Mouse (Mus musculus): Measurements from ENCODE around the gene Spdye4b. TPM values are rescaled to one million over a fixed set of nuclear protein-coding genes. Genes with fewer than 3 reads are reported as not detected.
"Not testable (repeated sequence)": the region's sequence is repeated elsewhere in the genome, so short reads cannot be mapped to it uniquely, and the experiment has no call there.

Gene Spdye4b
- not detected in 2 replicates for total RNA-seq (2014; rRNA removed)
- polyA plus RNA-seq (2012; rRNA removed) = not detected in 2 replicates

DNA sequence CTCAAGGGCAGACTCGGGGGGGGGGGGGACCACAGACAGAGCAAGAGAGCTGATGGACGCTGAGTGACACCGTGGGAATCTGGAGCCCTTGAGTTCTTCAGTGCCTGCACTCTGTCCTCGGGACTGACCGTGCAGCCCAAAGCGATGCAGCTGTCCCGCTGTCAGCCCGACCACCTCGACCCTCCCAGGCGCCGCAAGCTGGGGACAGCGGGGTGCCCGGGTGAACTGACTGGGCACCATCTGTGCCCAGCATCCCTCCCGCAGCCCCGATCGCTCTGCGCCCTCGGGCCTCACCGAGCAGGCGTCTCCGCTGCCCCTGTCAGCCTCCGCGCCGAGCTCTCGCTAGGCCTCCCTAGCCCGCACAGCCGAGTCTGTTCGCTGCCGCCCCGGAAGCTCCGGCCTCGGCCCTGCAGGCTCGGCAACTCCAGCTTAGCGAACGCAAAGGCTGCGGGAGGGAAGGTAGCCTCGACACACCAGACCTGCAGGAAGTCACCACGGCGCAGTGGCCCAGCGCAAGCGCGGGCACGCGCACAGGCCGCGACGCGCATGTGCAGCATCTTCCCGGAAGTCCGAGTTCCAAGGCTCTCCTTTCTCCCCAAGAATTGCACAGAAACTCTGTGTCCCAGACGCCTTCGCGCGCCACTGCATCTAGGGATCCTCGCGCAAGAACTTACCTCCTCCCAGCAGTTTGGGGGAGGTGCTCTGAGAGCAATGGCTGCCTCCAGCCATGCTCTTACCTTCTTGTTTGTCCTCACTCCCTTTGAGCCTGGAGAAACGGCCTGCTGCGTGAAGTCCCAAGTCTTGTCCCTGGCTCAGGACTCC lies at the start of gene Spdye4b, which contains the start of gene Rbak:
Gene Spdye4b, plus strand, starts transcription at position 763 of the 822 bp plus-strand sequence.
Gene Rbak, minus strand, starts transcription at position 521 of the 822 bp plus-strand sequence.
- Histone ChIP-seq H3K4me1 (ENCODE audit: control insufficient read depth, insufficient read depth, low read length) (no peaks in the 10 kb centered on the region), H3K9ac (ENCODE audit: low read depth, low read length) (peak within 1 kb of the TSS; percentile 91), H3K36me3 (ENCODE audit: control insufficient read depth, insufficient read depth, low read length) (peaks cover 29% of the 10 kb centered on the region), H3K4me3 (ENCODE audit: insufficient read depth, low read depth, low read length) (peak within 1 kb of the TSS; percentile 82), H3K27ac (replicated peaks; ENCODE audit: insufficient read depth, low read depth, low read length) (0 out of 2 replicates have a peak within 1 kb of the TSS, but pooled peaks have one; percentile 27), H3K27me3 (ENCODE audit: control insufficient read depth, insufficient read depth, low read length) (no peaks in the 10 kb centered on the region), H3K79me2 (ENCODE audit: control insufficient read depth, insufficient read depth, low read length) (no peaks in the 10 kb centered on the region)
- TF ChIP-seq CTCF (IDR thresholded peaks at IDR 0.05; ENCODE audit: low read depth, low read length) (no peak), POLR2A (IDR thresholded peaks at IDR 0.05; ENCODE audit: extremely low read depth, insufficient read depth, low read length) (peak; percentile 75)
- 1% methylated on average over 58 of the region's 58 CpGs for WGBS
- DNase-seq (ENCODE audit: extremely low read depth, low read depth, low spot score) = peak; percentile 95

DNA sequence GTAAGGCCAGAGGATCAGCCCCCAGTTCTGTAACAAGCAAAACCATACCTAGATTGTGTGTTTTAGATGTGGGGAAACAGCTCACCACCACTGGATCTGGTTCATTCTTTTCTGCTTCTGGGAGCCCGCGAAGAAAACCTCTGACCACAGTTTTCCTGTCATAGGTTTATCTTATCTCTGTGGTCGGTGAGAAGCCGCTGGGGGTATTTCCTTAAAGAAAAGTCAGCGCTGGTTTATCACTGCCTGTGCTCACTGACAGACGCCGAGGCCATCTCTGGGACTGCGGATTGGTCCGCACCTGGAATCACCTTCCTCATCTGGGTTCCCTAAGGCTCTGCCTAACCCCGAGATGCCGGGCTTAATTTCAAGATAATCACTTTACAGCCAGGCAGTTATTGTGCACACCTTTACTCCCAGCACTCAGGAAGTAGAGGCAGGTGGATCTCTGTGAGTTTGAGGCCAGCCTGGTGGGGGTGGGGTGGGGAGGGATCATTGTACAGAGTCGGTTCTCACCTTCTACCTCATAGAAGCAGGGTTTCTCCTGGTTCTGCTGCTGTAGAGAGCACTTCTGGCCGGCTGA lies 47.8 kb upstream of the Spdye4b start:
- WGBS = 59% methylated on average over 13 of the region's 13 CpGs
- DNase-seq (ENCODE audit: extremely low read depth, low read depth, low spot score) = no peak

DNA sequence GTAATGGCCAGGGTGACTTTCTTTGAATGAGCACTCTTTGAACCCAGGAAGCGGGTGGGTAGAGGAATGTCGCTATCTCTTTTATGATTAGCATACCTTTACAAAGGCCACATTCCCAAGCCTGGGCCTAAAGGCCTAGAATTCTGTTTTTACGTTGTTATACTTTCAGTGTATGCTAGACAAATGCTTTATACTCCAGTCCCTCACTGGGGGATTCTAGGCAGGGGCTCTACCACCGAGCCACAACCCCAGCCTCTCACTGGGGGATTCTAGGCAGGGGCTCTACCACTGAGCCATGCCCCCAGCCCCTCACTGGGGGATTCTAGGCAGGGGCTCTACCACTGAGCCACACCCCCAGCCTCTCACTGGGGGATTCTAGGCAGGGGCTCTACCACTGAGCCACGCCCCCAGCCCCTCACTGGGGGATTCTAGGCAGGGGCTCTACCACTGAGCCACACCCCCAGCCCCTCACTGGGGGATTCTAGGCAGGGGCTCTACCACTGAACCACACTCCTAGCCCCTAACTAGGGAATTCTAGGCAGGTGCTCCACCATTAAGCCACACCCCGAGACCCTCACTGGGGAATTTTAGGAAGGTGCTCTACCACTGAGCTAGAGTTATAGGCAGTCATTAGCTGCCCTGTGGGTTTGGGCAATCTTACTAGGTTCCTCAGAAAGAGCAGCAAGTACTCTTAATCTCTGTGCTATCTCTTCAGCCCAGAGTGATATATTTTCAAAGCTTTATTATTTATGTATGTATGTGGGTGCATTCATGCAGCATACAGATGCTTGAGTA lies 46.4 kb upstream of the Spdye4b start:
- not testable (repeated sequence) for H3K27ac ChIP-seq (replicated peaks; ENCODE audit: insufficient read depth, low read depth, low read length); H3K9ac ChIP-seq (ENCODE audit: low read depth, low read length); DNase-seq (ENCODE audit: extremely low read depth, low read depth, low spot score); H3K79me2 ChIP-seq (ENCODE audit: control insufficient read depth, insufficient read depth, low read length); H3K4me3 ChIP-seq (ENCODE audit: insufficient read depth, low read depth, low read length); H3K27me3 ChIP-seq (ENCODE audit: control insufficient read depth, insufficient read depth, low read length); H3K4me1 ChIP-seq (ENCODE audit: control insufficient read depth, insufficient read depth, low read length); H3K36me3 ChIP-seq (ENCODE audit: control insufficient read depth, insufficient read depth, low read length)
- WGBS = 91% methylated on average over 4 of the region's 6 CpGs

More for the DNA sequence above, 47.8 kb upstream of the Spdye4b start:
- Histone ChIP-seq H3K9ac (ENCODE audit: low read depth, low read length) (no peak overlapping the region), H3K27ac (replicated peaks; ENCODE audit: insufficient read depth, low read depth, low read length) (no peak overlapping the region), H3K4me3 (ENCODE audit: insufficient read depth, low read depth, low read length) (no peak overlapping the region), H3K36me3 (ENCODE audit: control insufficient read depth, insufficient read depth, low read length) (no peaks in the 10 kb centered on the region), H3K4me1 (ENCODE audit: control insufficient read depth, insufficient read depth, low read length) (no peaks in the 10 kb centered on the region), H3K27me3 (ENCODE audit: control insufficient read depth, insufficient read depth, low read length) (no peaks in the 10 kb centered on the region), H3K79me2 (ENCODE audit: control insufficient read depth, insufficient read depth, low read length) (no peaks in the 10 kb centered on the region)
- TF ChIP-seq POLR2A (IDR thresholded peaks at IDR 0.05; ENCODE audit: extremely low read depth, insufficient read depth, low read length) (no peak), CTCF (IDR thresholded peaks at IDR 0.05; ENCODE audit: low read depth, low read length) (no peak)

DNA sequence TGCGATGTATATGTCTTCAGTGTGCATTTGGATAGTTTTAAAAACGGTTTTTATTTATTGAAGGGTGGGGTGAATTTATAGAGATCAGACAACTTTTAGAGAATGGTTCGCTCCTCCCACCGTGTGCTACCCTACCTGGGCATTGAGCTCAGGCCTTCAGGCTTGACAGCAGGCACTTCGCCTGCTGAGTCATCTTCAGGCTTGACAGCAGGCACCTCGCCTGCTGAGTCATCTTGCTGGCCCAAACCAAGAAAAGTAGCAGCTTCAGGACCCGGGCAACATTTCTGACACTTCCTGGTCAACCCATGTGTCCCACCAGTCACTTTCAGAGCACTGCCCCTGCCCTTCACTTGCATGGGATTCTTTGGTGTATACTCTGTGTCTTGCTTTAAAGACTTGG lies 45.8 kb upstream of the Spdye4b start:
- no peaks in the 10 kb centered on the region for H3K79me2 ChIP-seq (ENCODE audit: control insufficient read depth, insufficient read depth, low read length)
- H3K9ac ChIP-seq (ENCODE audit: low read depth, low read length) = no peak overlapping the region
- H3K27ac ChIP-seq (replicated peaks; ENCODE audit: insufficient read depth, low read depth, low read length) = no peak overlapping the region
- H3K36me3 ChIP-seq (ENCODE audit: control insufficient read depth, insufficient read depth, low read length) = no peaks in the 10 kb centered on the region
- no peaks in the 10 kb centered on the region for H3K27me3 ChIP-seq (ENCODE audit: control insufficient read depth, insufficient read depth, low read length)
- 95% methylated on average over 7 of the region's 7 CpGs for WGBS
- no peak for TF ChIP-seq CTCF (IDR thresholded peaks at IDR 0.05; ENCODE audit: low read depth, low read length)
- no peak for TF ChIP-seq POLR2A (IDR thresholded peaks at IDR 0.05; ENCODE audit: extremely low read depth, insufficient read depth, low read length)
- DNase-seq (ENCODE audit: extremely low read depth, low read depth, low spot score) = no peak
- no peaks in the 10 kb centered on the region for H3K4me1 ChIP-seq (ENCODE audit: control insufficient read depth, insufficient read depth, low read length)
- no peak overlapping the region for H3K4me3 ChIP-seq (ENCODE audit: insufficient read depth, low read depth, low read length)

DNA sequence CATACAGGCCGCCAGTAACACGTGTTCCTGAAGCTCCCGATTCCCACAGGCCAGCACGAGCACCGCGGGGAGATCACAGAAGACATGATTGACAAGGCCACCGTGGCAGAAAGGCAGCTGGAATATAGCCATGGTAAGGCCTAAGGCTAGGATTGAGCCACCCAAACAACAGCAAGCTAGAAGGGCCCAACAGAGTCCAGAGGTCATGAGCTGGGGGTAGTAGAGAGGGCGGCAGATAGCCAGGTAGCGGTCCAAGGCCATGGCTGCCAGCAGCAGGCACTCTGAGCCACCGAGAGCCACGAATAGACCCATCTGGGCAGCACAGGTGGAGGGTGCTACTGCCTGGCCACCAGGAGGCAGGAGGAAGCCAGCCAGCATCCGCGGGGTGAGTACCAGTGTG lies 43.2 kb upstream of the Spdye4b start:
- WGBS = 38% methylated on average over 13 of the region's 13 CpGs
- H3K79me2 ChIP-seq (ENCODE audit: control insufficient read depth, insufficient read depth, low read length) = no peaks in the 10 kb centered on the region
- no peak overlapping the region for H3K27ac ChIP-seq (replicated peaks; ENCODE audit: insufficient read depth, low read depth, low read length)
- H3K36me3 ChIP-seq (ENCODE audit: control insufficient read depth, insufficient read depth, low read length) = no peaks in the 10 kb centered on the region
- H3K4me3 ChIP-seq (ENCODE audit: insufficient read depth, low read depth, low read length) = no peak overlapping the region
- no peak overlapping the region for H3K9ac ChIP-seq (ENCODE audit: low read depth, low read length)
- no peaks in the 10 kb centered on the region for H3K4me1 ChIP-seq (ENCODE audit: control insufficient read depth, insufficient read depth, low read length)
- DNase-seq (ENCODE audit: extremely low read depth, low read depth, low spot score) = peak; percentile 78
- TF ChIP-seq CTCF (IDR thresholded peaks at IDR 0.05; ENCODE audit: low read depth, low read length) (peak; percentile 43), POLR2A (IDR thresholded peaks at IDR 0.05; ENCODE audit: extremely low read depth, insufficient read depth, low read length) (no peak)
- H3K27me3 ChIP-seq (ENCODE audit: control insufficient read depth, insufficient read depth, low read length) = no peaks in the 10 kb centered on the region
